Mouse (Mus musculus): ENCODE data around the gene Map1a. TPM values are rescaled to one million over a fixed set of nuclear protein-coding genes. Genes with fewer than 3 reads are reported as not detected.
A peak's percentile ranks its signal among the peaks of the same experiment; 100 is the strongest.

Map1a gene
- total and polyA plus RNA-seq, 3 experiments: 0.77 to 9.4 TPM; not detected in 1

DNA sequence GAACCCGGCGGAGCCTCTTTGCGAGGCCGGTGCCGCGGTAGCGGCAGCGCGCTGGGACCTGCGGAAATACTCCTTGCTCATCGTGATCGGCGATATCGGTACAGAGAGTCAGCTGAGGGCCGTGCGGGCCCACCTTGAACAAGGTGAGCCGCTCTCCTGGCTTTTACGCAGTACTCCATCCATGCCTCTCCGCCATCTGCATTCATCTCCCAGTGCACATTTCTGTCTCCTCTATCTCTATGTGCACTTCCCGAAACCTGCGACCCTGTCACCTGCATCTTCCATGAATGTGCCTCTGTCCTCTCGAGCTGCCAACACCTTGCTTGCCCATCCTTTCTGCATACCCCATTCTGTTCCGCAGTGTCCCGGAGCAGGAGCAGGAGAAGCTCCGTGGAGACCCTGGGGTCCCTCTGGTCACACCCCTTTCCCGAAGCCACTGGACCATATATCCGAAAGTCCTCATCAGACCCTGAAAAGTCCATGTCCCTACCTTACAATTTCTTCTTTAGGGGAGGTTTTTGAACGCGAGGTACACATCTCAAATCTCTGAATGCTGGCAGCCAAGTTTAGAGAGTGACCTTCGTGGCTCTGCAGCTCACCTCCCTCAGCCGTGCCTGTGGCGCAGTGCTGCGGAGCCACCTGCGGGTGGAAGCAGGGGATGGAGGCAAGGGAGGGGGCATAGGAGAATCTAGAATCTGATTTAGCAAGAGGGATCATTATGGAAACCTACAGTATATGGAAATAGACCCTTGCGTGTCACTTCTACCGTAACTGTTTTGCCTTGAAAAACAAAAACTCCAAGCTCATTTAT is 535 bp downstream of the Map1a start:
- DNase-seq (ENCODE audit: low read depth, low spot score): no peak
- H3K79me2 ChIP-seq (ENCODE audit: control insufficient read depth, insufficient read depth, low read length, poor library complexity): no peaks in the 10 kb centered on the region
- H3K4me3 ChIP-seq (ENCODE audit: control insufficient read depth in 1 of 2, insufficient read depth in 1 of 2, low read depth in 2 of 2, low read length in 2 of 2): peak overlapping the region; percentile 25 to 53
- peak overlapping the region; percentile 41 for H3K9ac ChIP-seq (ENCODE audit: control insufficient read depth, low read depth, low read length, poor library complexity, severe bottlenecking)
- H3K27me3 ChIP-seq (ENCODE audit: control insufficient read depth in 1 of 2, insufficient read depth in 2 of 2, low read length in 2 of 2): peaks cover 0 to 3% of the 10 kb centered on the region in 2 experiments; a peak in 2 of 4 replicates
- peaks cover 3 to 10% of the 10 kb centered on the region in 2 experiments; a peak in 3 of 4 replicates for H3K4me1 ChIP-seq (ENCODE audit: control insufficient read depth in 1 of 2, insufficient read depth in 2 of 2, low read length in 2 of 2)
- TF ChIP-seq CTCF (IDR thresholded peaks at IDR 0.05 in 2 of 3, conservative IDR thresholded peaks at IDR 0.05 in 1 of 3; ENCODE audit: control insufficient read depth in 1 of 3, insufficient read depth in 1 of 3, low read depth in 2 of 3, low read length in 3 of 3, poor library complexity in 1 of 3, severe bottlenecking in 1 of 3) (peak in 1 of 3 experiments; percentile 20; a peak in 2 of 6 replicates), TCF12 (IDR thresholded peaks at IDR 0.05; ENCODE audit: low read depth, low read length) (no peak), SIN3A (IDR thresholded peaks at IDR 0.05; ENCODE audit: low read length) (0 out of 2 replicates have a peak, but pooled peaks have one; percentile 10)
- H3K9me3 ChIP-seq (replicated peaks; ENCODE audit: insufficient read depth, low read length): no peaks in the 10 kb centered on the region
- no peak overlapping the region for H3K27ac ChIP-seq (ENCODE audit: control insufficient read depth, low read depth, low read length)
- H3K36me3 ChIP-seq (ENCODE audit: control insufficient read depth in 1 of 2, insufficient read depth in 2 of 2, low read length in 2 of 2): peaks cover 0 to 3% of the 10 kb centered on the region in 2 experiments; a peak in 2 of 4 replicates

- peaks cover 0 to 3% of the 10 kb centered on the region in 2 experiments; a peak in 2 of 4 replicates for H3K36me3 ChIP-seq (ENCODE audit: control insufficient read depth in 1 of 2, insufficient read depth in 2 of 2, low read length in 2 of 2)
- H3K4me3 ChIP-seq (ENCODE audit: control insufficient read depth in 1 of 2, insufficient read depth in 1 of 2, low read depth in 2 of 2, low read length in 2 of 2): no peak overlapping the region
- no peaks in the 10 kb centered on the region for H3K79me2 ChIP-seq (ENCODE audit: control insufficient read depth, insufficient read depth, low read length, poor library complexity)
- no peak for DNase-seq (ENCODE audit: low read depth, low spot score)
- no peaks in the 10 kb centered on the region for H3K9me3 ChIP-seq (replicated peaks; ENCODE audit: insufficient read depth, low read length)
- no peak overlapping the region for H3K9ac ChIP-seq (ENCODE audit: control insufficient read depth, low read depth, low read length, poor library complexity, severe bottlenecking)
- H3K27me3 ChIP-seq (ENCODE audit: control insufficient read depth in 1 of 2, insufficient read depth in 2 of 2, low read length in 2 of 2): no peaks in the 10 kb centered on the region
- peak; percentile 25 for TF ChIP-seq RAD21 (IDR thresholded peaks at IDR 0.05; ENCODE audit: low read depth, low read length)
- peak in 1 of 3 experiments; percentile 17; a peak in 1 of 6 replicates for TF ChIP-seq CTCF (IDR thresholded peaks at IDR 0.05 in 2 of 3, conservative IDR thresholded peaks at IDR 0.05 in 1 of 3; ENCODE audit: control insufficient read depth in 1 of 3, insufficient read depth in 1 of 3, low read depth in 2 of 3, low read length in 3 of 3, poor library complexity in 1 of 3, severe bottlenecking in 1 of 3)
- TF ChIP-seq HCFC1 (IDR thresholded peaks at IDR 0.05; ENCODE audit: low read depth, low read length): no peak
- no peak overlapping the region for H3K27ac ChIP-seq (ENCODE audit: control insufficient read depth, low read depth, low read length)
- peaks cover 7 to 14% of the 10 kb centered on the region in 2 experiments; a peak in 3 of 4 replicates for H3K4me1 ChIP-seq (ENCODE audit: control insufficient read depth in 1 of 2, insufficient read depth in 2 of 2, low read length in 2 of 2)
These were observed 3.1 kb downstream of the Map1a start for GRCm38 (mm10) chr2:121292316-121293013.

GRCm38 (mm10) chr2:121294182-121294581 is 4.8 kb downstream of the Map1a start:
- DNase-seq (ENCODE audit: low read depth, low spot score): peak; percentile 54
- no peaks in the 10 kb centered on the region for H3K79me2 ChIP-seq (ENCODE audit: control insufficient read depth, insufficient read depth, low read length, poor library complexity)
- H3K9ac ChIP-seq (ENCODE audit: control insufficient read depth, low read depth, low read length, poor library complexity, severe bottlenecking): peak overlapping the region; percentile 57
- H3K4me1 ChIP-seq (ENCODE audit: control insufficient read depth in 1 of 2, insufficient read depth in 2 of 2, low read length in 2 of 2): peaks cover 7 to 14% of the 10 kb centered on the region in 2 experiments; a peak in 3 of 4 replicates
- no peaks in the 10 kb centered on the region; a peak in 1 of 4 replicates for H3K36me3 ChIP-seq (ENCODE audit: control insufficient read depth in 1 of 2, insufficient read depth in 2 of 2, low read length in 2 of 2)
- H3K9me3 ChIP-seq (replicated peaks; ENCODE audit: insufficient read depth, low read length): no peaks in the 10 kb centered on the region
- peak overlapping the region; percentile 22 for H3K27ac ChIP-seq (ENCODE audit: control insufficient read depth, low read depth, low read length)
- TF ChIP-seq RCOR1 (IDR thresholded peaks at IDR 0.05; ENCODE audit: low read depth, low read length): no peak
- TF ChIP-seq USF2 (IDR thresholded peaks at IDR 0.05; ENCODE audit: borderline replicate concordance in 1 of 2, insufficient read depth in 1 of 2, low read depth in 1 of 2, low read length in 2 of 2): no peak
- TF ChIP-seq RAD21 (IDR thresholded peaks at IDR 0.05; ENCODE audit: low read depth, low read length): no peak
- no peak for TF ChIP-seq ETS1 (IDR thresholded peaks at IDR 0.05; ENCODE audit: low read depth, low read length)
- TF ChIP-seq CHD2 (IDR thresholded peaks at IDR 0.05; ENCODE audit: low read length): no peak
- TF ChIP-seq SMC3 (IDR thresholded peaks at IDR 0.05; ENCODE audit: low read depth, low read length): no peak
- TF ChIP-seq MAFK (IDR thresholded peaks at IDR 0.05; ENCODE audit: borderline replicate concordance, low read depth, low read length): no peak
- TF ChIP-seq NELFE (IDR thresholded peaks at IDR 0.05; ENCODE audit: low read depth, low read length): 0 out of 2 replicates have a peak, but pooled peaks have one; percentile 14
- 0 out of 2 replicates have a peak, but pooled peaks have one; percentile 14 for TF ChIP-seq TBP (IDR thresholded peaks at IDR 0.05; ENCODE audit: low read depth, low read length)
- peak; percentile 11; the same call in 1 of the 2 replicates for TF ChIP-seq SIN3A (IDR thresholded peaks at IDR 0.05; ENCODE audit: low read length)
- no peak for TF ChIP-seq CTCF (IDR thresholded peaks at IDR 0.05 in 2 of 3, conservative IDR thresholded peaks at IDR 0.05 in 1 of 3; ENCODE audit: control insufficient read depth in 1 of 3, insufficient read depth in 1 of 3, low read depth in 2 of 3, low read length in 3 of 3, poor library complexity in 1 of 3, severe bottlenecking in 1 of 3)
- no peak for TF ChIP-seq HCFC1 (IDR thresholded peaks at IDR 0.05; ENCODE audit: low read depth, low read length)
- no peaks in the 10 kb centered on the region for H3K27me3 ChIP-seq (ENCODE audit: control insufficient read depth in 1 of 2, insufficient read depth in 2 of 2, low read length in 2 of 2)
- H3K4me3 ChIP-seq (ENCODE audit: control insufficient read depth in 1 of 2, insufficient read depth in 1 of 2, low read depth in 2 of 2, low read length in 2 of 2): peak overlapping the region; percentile 47 to 79
